Mouse (Mus musculus): ENCODE measurements at regions not wholly inside any gene's neighbourhood (a gene's known extent, or its start where the extent isn't known, plus 50 kb on each side); places are given as distances from the start of the nearest gene placed in this dataset.
A peak's percentile ranks its signal among the peaks of the same experiment; 100 is the strongest.

DNA sequence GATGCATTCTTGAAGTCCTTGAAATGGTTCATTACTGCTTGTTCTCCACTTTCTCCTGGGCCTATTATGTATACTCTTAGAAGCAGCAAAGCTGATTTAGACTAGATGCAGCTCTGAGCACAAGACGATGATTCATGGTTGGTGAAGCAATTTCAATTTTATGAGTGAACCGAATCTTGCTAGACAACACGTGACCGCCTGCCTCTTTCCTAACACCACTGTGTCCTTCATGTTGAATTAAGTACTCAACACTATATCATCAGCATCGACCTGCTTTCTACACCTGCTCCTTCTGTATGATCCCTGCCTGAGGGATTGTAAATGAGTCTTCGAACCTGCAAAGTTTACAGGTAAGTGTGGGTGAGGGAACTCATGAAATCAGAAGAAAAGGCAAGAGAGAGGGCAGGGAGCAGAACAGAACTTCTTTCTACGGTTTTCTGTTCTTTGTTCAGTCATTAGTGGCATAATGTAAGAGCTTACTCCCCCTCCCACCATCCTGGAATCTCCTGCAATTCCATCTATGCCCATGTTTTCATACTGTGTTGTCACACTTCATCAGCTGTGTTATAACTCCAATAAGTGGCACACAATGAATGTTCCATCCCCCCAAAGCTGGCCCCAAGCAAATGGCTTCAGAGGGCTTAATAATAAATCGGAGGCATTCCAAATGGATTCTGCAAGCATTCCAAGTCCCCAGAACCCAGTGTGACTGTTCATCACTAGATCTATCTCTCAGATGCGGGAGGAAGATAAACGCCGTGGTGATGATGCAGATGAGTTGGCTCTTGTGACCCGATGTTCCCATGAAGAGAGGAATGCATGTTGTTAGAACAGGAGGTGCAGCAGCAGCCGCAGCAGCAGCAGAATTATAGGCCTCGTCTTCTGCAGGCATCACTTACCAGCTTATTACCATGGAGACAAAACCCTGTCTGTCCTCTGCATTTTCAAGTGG lies 224.2 kb upstream of the Serp2 start:
- DNase-seq, result no peak

DNA sequence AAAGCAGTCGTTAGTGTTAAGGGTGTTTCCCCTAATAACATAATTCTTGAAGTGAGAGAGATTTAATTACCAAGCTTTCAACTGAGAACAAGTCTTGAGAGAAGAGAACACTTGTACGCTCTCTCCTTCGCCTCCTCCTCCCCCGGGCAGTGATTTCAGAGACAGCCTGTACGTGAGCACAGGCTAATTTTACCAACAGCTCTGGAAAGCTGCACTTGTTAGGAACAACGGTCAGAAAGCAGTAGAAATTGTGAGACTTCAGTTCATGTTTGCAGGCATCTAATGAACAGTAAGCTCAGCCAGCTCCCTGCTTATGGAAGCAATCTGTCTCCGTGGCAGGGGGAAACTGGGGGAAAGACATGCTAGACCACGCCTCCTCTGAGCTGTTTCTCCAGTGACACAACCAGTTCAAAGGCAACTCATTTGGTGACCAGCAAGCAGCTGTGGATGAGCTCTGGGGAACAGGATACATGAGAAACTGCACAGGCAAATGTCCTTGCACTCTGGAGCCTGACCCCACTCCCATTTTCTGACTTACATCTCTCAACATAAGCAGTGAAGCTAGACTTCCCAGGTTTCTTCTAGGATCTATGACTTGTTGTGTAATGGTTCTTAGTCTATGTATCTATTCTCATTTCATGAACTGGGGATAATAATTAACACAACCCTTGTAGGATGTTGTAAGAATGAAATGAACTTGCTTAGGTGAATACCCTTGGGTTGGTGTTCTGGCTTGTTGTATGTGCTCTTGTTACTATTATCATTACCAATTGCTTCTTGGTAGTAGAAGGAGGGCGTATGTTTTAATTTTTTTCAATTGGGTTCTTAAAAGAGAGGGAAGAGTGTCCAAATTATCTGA lies 222.1 kb upstream of the Serp2 start:
- no peak for DNase-seq

DNA sequence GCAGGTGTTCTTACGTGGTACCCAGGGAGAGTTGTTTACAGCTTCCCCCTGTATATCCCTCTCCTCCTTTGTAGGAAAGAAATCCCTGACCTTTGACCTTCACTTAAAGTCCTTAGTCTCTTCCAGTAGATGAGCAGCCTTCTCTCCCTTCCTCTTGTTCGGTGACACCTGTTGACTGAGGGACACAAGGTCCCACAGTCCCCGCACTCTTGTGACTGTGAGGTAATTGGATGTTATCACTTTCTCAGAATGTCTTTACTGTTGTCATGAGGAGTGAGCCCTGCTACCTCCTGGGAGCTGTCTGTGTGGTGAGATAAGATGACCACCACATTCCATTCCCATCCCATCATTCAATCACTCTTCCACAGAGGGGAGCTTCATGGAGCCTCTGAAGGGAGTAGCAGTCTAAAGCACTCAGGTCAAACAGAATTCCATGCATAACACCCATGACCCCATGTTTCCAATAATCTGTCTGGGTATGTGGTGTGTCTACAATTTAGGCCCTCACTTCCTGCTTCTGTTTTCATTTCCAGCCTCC lies 218.8 kb upstream of the Serp2 start:
- DNase-seq, result no peak

DNA sequence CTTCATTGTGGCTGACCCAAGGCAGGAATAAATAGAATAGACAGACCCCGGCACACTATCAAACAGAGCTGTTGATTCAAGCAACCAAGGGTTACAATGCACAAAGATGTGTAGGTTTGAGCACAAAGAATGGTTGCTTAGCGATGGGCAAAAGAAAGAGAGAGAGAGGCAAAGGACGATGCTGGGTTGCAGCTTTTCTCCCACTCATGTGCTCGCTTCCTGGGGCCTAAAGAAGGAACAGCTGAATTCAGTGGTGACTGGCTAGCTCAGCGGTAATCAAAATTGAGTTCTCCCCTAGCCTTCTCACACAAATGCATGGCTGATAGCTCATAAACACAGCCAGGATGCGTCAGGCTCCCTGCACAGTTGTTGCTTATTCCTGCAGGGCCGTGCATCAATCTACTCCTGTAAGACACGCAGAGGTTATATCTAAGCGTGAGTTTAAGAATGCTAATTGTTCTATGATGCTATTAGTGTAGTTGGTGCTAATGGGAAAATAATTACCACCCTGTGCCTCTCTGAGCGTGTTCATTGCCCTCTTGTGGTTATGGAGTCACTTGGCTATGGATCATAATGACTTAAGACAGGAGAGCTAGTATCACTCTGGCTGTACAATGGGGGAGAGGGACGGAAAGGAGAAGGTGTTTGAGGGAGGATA lies 216.2 kb upstream of the Serp2 start:
- DNase-seq, result no peak

DNA sequence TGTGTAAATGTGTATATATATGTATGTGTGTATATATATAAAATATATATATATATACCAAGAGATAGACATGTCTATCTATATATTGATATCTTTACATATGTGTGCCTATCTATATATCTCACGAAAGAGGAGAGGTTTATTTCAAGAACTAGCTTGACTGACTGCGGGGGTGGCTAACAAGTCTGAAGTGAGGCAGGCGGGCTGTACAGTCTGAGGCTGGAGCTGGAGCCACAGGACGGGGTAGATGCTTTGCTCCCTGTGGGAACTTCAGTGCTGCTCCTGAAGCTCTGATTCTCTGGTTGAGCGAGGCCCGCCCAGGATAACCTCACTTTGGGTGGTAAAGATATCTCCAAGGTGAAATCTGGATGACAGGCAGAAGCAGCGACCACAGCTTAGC lies 213.4 kb upstream of the Serp2 start:
- DNase-seq, result no peak

DNA sequence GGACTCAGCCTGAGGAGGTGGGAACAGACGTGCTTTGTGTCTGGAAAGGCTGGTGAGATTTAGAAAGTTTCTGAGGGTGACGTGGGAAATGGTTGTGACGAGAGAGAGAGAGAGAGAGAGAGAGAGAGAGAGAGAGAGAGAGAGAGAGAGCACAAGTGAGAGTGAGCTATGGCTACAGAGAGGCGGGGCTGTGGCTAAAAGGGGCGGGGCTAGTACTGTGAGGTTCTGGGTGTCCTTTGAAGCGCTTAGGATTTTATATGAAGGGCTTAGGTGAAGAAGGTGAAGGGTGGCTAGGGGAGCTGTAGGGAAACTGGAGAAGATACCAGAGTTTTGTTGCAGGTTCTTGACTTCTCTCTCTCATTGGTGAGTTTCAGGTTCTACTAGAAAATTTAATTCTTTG lies 210.6 kb upstream of the Serp2 start:
- DNase-seq, result no peak

DNA sequence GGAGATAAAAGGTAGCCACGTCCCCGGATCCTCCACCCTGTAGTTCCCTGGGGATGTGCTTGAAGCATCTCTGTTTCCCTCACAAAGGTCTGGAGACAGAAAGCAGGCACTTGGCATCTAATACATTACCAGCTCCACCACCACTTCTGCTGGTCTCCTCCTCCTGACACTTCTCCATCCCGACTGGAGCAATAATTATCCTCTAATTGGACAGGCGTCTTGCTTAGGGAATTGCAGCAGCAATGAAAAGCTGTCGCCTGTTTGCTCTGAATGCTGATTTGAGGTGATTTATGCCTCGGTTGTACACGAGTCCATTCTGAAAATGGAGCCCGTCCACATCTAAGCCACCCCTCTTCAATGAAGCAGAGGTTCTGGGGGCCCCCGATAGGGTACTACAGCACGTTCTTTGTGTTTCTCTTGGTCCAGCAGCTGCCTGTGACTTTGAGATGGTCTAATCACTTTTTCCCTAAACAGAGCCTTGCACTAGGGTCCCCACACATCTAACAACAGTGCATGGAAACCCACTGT lies 209.6 kb upstream of the Serp2 start:
- no peak for DNase-seq

- no peak for DNase-seq
Measured at GRCm38 (mm10) chr14:76765094-76765504, 208.4 kb upstream of the Serp2 start.

DNA sequence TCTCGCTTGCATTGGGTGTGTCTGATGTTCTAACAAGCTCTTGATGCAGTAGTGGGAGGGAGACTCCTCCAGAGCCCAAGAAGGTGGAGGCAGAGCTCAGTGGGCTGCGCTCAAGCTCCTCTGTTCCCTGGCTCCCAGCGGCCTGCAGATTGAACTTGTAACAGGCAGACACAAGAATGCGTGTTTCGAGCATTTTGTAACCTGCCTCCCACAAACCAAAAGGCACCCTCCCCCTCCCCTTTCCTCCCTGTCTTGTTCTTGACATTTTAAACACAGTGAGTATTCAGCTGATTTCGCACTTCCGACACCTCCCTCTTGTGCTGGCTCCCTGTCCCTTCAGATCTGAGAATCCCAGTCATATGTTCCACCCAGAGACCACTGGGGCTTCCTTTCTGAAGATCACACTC lies 207.7 kb upstream of the Serp2 start:
- no peak for DNase-seq

GRCm38 (mm10) chr14:76763539-76763938 lies 206.8 kb upstream of the Serp2 start:
- DNase-seq, result no peak

DNA sequence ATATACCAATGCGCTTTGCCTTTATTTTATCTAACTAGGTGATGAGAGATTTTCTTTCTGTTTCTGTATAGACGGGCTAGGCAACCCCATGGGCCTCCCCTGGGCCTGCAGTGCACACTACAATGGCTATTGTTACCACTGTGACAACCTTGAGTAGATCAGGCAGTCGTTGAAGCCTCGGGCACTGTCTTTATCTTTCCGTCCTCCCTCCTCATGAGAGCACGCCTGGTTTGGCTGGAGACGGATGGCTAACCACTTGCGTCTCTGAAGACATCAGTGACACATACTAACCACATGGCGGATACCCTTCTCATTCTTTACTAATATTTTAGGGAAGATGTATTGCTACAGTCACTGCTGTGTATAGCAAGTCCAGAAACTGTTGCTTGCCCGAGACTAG lies 206.1 kb upstream of the Serp2 start:
- DNase-seq, result no peak

DNA sequence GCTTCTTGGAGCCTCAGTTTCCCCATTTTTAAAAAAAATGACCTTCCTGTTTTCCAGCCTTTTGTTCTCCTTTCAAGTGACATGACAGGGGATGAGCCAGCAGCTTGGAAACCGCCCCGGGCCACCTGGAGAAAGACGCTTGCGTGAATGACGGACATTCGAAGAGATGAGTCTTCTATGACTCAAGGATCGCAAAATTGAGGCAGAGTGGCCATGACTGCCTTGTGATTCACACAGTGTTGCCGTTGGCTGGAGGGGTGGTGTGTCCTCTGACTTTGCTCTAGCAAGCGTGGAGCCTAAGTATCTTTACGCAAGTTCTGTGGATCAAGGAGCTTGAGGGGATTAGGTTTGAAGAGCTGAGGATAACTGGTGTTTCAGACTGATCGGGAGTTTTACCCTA lies 205.0 kb upstream of the Serp2 start:
- no peak for DNase-seq

DNA sequence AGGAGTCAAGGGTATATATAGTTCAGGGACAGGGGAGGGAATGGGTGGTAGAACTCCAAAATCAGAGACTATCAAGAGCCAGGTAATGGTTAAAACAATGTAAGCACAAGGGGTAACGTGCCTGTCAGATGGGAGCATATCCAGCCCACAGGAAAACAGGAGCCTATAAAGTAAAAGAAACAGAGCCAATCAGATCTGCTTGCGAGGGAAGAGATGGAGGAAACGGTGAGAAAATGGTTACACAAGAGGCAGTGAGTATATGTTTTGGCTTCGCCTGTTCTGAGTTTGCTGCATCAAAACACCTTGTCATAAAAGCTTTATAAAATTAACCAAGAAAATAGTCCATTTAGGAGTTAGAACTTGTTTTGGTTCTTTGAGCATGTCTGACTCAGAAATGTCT lies 204.6 kb upstream of the Serp2 start:
- no peak for DNase-seq

DNA sequence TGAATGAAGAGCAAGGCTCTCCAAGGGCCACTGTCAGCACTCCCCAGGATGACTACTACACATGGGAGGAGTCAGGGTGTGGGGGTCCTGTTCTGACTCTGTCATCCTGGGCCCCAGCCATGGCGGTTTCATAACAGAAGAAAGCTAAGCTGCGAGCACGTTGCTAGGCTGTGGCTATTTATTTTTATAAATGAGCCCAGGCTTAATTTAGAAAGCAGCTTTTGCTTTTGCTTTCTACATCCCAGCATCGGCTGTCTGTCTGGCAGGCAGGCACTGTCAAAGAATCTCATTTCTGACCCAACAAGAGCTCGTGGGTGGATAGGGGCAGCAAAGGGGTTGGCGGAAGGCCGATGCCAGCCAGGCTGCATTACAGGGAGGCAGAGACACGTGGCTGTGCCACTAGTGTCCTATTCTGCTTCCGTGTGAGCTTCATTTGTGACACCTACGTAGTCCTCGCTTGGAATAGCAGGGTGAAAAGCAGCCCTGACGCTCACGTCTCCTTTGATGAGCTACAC lies 203.9 kb upstream of the Serp2 start:
- no peak for DNase-seq

GRCm38 (mm10) chr14:76759377-76759776 lies 202.7 kb upstream of the Serp2 start:
- no peak for DNase-seq

GRCm38 (mm10) chr14:76758589-76758988 lies 201.9 kb upstream of the Serp2 start:
- DNase-seq, result no peak

DNA sequence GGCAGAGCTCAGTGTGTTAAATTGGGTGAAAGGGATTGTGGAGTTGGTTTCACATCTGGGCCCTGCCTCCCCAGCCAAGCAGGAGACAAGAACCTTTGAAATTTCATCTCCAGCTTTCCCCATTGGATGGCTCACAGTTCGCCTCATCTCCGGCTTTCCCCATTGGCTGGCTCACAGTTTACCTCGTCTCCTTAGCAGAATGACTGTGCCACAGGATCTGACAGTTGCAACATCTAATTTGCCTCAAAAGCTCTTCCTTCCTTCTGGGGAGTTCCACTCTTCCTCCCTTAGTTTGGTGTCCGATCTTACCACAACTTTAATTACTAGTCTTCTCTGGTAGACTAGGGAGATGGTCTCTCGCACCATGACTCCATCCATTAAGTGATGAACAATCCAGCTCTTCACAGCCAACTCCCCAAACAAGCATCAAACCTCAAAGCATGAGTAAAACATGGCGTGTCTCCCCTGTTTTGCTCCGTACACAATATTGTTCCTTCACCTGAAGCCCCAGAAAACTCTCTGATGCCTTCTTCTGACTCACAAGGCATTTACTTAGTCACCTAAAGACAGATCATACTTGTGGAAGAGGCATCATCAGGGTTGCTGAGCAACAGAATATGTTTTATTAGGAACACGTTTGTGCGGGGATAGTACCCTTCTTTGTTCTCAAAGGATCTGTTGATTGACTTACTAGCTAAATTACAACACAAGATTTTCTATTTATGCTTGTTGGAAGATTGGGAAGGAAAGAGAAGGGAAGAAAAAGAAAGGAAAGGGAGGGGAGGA lies 199.1 kb upstream of the Serp2 start:
- no peak for DNase-seq

- no peak for DNase-seq
Measured at GRCm38 (mm10) chr14:76753734-76754133, 197.0 kb upstream of the Serp2 start.

GRCm38 (mm10) chr14:76749178-76749577 lies 192.5 kb upstream of the Serp2 start:
- peak; percentile 81 to 82 for DNase-seq

- DNase-seq, result no peak
Measured at GRCm38 (mm10) chr14:76748711-76749110, 192.0 kb upstream of the Serp2 start.

GRCm38 (mm10) chr14:76747814-76748213 lies 191.1 kb upstream of the Serp2 start:
- no peak for DNase-seq

- no peak for DNase-seq
Measured at GRCm38 (mm10) chr14:76746282-76746681, 189.6 kb upstream of the Serp2 start.
